Mouse (Mus musculus): Measurements from ENCODE around the gene Ap1s1. TPM values are rescaled to one million over a fixed set of nuclear protein-coding genes. Genes with fewer than 3 reads are reported as not detected.

Ap1s1 gene
- polyA plus RNA-seq, 1 experiment from 2014 or later = 195 TPM

- H3K4me3 ChIP-seq = no peak overlapping the region
- WGBS = 53% methylated on average over 12 of the region's 12 CpGs
- H3K9me3 ChIP-seq = no peaks in the 10 kb centered on the region
- peak overlapping the region; percentile 44; the same call in 1 of the 2 replicates for H3K27ac ChIP-seq
- H3K36me3 ChIP-seq (replicated peaks) = no peaks in the 10 kb centered on the region
- no peak for DNase-seq (ENCODE audit: extremely low spot score, low spot score)
- H3K4me1 ChIP-seq = peaks cover 42% of the 10 kb centered on the region
- H3K27me3 ChIP-seq (ENCODE audit: poor library complexity, severe bottlenecking) = no peaks in the 10 kb centered on the region
Measured at GRCm38 (mm10) chr5:137076191-137076930, 30.4 kb upstream of the Ap1s1 start.

- Histone ChIP-seq H3K27me3 (ENCODE audit: poor library complexity, severe bottlenecking) (no peaks in the 10 kb centered on the region), H3K36me3 (replicated peaks) (no peaks in the 10 kb centered on the region), H3K9me3 (no peaks in the 10 kb centered on the region), H3K4me1 (peaks cover 42% of the 10 kb centered on the region), H3K4me3 (no peak overlapping the region), H3K27ac (no peak overlapping the region)
- DNase-seq (ENCODE audit: extremely low spot score, low spot score) = no peak
- 75% methylated on average over 6 of the region's 6 CpGs for WGBS
Measured at GRCm38 (mm10) chr5:137075726-137076125, 29.8 kb upstream of the Ap1s1 start.

- Histone ChIP-seq H3K27me3 (ENCODE audit: poor library complexity, severe bottlenecking) (no peaks in the 10 kb centered on the region), H3K4me1 (peaks cover 39% of the 10 kb centered on the region), H3K4me3 (no peak overlapping the region), H3K9me3 (no peaks in the 10 kb centered on the region), H3K36me3 (replicated peaks) (no peaks in the 10 kb centered on the region), H3K27ac (peak overlapping the region; percentile 35; the same call in 1 of the 2 replicates)
- WGBS = 36% methylated on average over 6 of the region's 6 CpGs
- DNase-seq (ENCODE audit: extremely low spot score, low spot score) = no peak
Measured at GRCm38 (mm10) chr5:137074191-137074651, 28.3 kb upstream of the Ap1s1 start.

- Histone ChIP-seq H3K4me3 (no peak overlapping the region), H3K27me3 (ENCODE audit: poor library complexity, severe bottlenecking) (no peaks in the 10 kb centered on the region), H3K36me3 (replicated peaks) (no peaks in the 10 kb centered on the region), H3K27ac (no peak overlapping the region), H3K4me1 (peaks cover 37% of the 10 kb centered on the region), H3K9me3 (no peaks in the 10 kb centered on the region)
- 93% methylated on average over 8 of the region's 8 CpGs for WGBS
- DNase-seq (ENCODE audit: extremely low spot score, low spot score) = no peak
Measured at GRCm38 (mm10) chr5:137073141-137073540, 27.2 kb upstream of the Ap1s1 start.

GRCm38 (mm10) chr5:137072079-137072960 is 26.4 kb upstream of the Ap1s1 start, which contains the start of gene Serpine1:
Gene Serpine1 (minus strand): TSS chr5:137072268.
- peak within 1 kb of the TSS; percentile 46 for H3K4me3 ChIP-seq
- WGBS = 24% methylated on average over 23 of the region's 23 CpGs
- peak within 1 kb of the TSS; percentile 73 for H3K27ac ChIP-seq
- no peaks in the 10 kb centered on the region for H3K36me3 ChIP-seq (replicated peaks)
- DNase-seq (ENCODE audit: extremely low spot score, low spot score) = peak; percentile 71
- no peaks in the 10 kb centered on the region for H3K27me3 ChIP-seq (ENCODE audit: poor library complexity, severe bottlenecking)
- peaks cover 37% of the 10 kb centered on the region for H3K4me1 ChIP-seq
- no peaks in the 10 kb centered on the region for H3K9me3 ChIP-seq

GRCm38 (mm10) chr5:137070881-137071605 is 25.1 kb upstream of the Ap1s1 start:
- no peak for DNase-seq (ENCODE audit: extremely low spot score, low spot score)
- Histone ChIP-seq H3K4me1 (peaks cover 30% of the 10 kb centered on the region), H3K27ac (no peak overlapping the region), H3K9me3 (no peaks in the 10 kb centered on the region), H3K4me3 (no peak overlapping the region), H3K27me3 (ENCODE audit: poor library complexity, severe bottlenecking) (no peaks in the 10 kb centered on the region), H3K36me3 (replicated peaks) (no peaks in the 10 kb centered on the region)
- WGBS = 88% methylated on average over 19 of the region's 19 CpGs

DNA sequence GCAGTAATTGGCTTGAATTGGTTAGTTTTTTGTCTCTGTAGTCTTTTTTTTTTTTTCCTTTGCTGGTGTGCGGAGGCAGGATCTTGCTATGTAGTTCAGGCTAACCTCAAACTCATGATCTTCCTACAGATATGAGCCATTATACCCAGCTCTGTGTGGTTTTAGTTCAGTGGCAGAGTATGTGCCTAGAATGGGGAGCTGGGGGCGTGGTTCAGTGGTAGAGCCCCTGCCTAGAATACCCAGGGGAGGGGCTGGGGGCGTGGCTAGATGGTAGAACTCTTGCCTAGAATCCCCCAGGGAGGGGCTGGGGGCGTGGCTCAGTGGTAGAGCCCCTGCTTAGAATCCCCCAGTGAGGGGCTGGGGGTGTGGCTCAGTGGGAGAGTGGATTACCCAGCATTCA is 22.8 kb upstream of the Ap1s1 start:
- no peak for DNase-seq (ENCODE audit: extremely low spot score, low spot score)
- H3K4me1 ChIP-seq = peaks cover 14% of the 10 kb centered on the region
- 83% methylated on average over 4 of the region's 4 CpGs for WGBS
- no peak overlapping the region for H3K4me3 ChIP-seq
- H3K27me3 ChIP-seq (ENCODE audit: poor library complexity, severe bottlenecking) = no peaks in the 10 kb centered on the region
- no peaks in the 10 kb centered on the region for H3K36me3 ChIP-seq (replicated peaks)
- H3K27ac ChIP-seq = no peak overlapping the region
- no peaks in the 10 kb centered on the region for H3K9me3 ChIP-seq

DNA sequence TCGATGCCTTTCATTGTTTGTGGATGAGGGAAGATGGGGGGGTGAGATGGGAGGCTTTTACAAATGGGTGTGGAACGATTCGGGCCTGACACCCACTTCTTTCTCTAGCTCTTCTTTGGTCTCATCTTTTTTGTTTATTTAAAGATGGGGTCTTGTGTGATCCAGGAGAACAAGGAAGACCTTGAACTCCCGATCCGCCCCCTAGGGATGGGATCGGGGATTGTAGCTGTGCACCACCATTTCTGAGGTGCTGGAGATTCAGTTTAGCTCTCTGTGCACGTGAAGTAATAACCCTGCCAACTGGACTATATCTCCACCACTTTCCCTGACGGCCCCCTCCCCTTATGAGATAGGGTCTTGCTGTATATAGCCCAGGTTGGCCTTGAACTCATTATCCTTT is 20.0 kb upstream of the Ap1s1 start:
- Histone ChIP-seq H3K27me3 (ENCODE audit: poor library complexity, severe bottlenecking) (no peaks in the 10 kb centered on the region), H3K4me1 (no peaks in the 10 kb centered on the region), H3K27ac (no peak overlapping the region), H3K36me3 (replicated peaks) (no peaks in the 10 kb centered on the region), H3K9me3 (no peaks in the 10 kb centered on the region), H3K4me3 (no peak overlapping the region)
- DNase-seq (ENCODE audit: extremely low spot score, low spot score) = no peak
- WGBS = 86% methylated on average over 8 of the region's 8 CpGs

DNA sequence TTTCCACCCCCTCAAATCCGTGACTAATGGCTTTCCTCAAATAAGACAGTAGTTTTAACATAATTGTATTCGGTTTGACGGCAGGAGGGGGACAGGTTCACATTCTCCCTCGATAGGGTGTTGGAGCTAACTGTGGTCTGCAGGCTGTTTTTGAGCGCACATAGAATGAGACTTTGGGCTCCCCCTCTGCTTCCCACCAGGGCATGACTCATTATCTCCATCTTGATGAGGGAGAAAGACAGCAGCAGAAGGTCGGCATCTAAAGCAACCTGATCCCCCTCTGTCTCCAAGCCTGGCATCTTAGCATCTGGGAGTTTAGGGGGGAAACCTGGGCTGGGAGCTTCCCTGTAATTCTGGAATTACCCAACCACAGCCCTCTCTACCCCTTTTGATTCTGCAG is 19.5 kb upstream of the Ap1s1 start:
- H3K36me3 ChIP-seq (replicated peaks) = no peaks in the 10 kb centered on the region
- no peak for DNase-seq (ENCODE audit: extremely low spot score, low spot score)
- no peaks in the 10 kb centered on the region for H3K4me1 ChIP-seq
- no peaks in the 10 kb centered on the region for H3K9me3 ChIP-seq
- no peaks in the 10 kb centered on the region for H3K27me3 ChIP-seq (ENCODE audit: poor library complexity, severe bottlenecking)
- 77% methylated on average over 6 of the region's 6 CpGs for WGBS
- no peak overlapping the region for H3K4me3 ChIP-seq
- no peak overlapping the region for H3K27ac ChIP-seq

DNA sequence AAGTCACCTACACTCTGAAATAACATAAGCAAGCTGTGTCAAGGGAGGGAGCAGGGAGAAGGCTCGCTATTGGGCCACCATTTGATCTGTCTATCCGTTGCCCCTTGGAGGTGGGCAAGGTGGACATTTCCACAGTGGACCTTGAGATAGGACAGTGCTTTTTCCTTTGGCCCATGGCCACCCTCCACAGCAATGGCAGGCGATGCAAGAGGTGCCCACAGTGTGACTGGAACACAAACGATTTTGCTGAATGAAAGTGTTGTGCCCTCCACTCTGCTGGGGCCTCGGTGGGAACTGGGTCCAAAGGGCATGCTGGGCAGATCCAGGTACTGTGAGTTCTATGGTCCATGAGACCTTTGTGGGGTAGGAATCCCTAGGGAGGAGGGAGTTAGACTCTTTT is 16.7 kb upstream of the Ap1s1 start:
- 91% methylated on average over 5 of the region's 5 CpGs for WGBS
- H3K4me1 ChIP-seq = 0 out of 2 replicates have a peak, but pooled peaks cover 5% of the 10 kb centered on the region

GRCm38 (mm10) chr5:137061809-137062481 is 16.0 kb upstream of the Ap1s1 start:
- DNase-seq (ENCODE audit: extremely low spot score, low spot score) = no peak

More for the DNA sequence above, 16.7 kb upstream of the Ap1s1 start:
- Histone ChIP-seq H3K9me3 (no peaks in the 10 kb centered on the region), H3K4me3 (no peak overlapping the region), H3K27ac (no peak overlapping the region), H3K27me3 (ENCODE audit: poor library complexity, severe bottlenecking) (no peaks in the 10 kb centered on the region), H3K36me3 (replicated peaks) (no peaks in the 10 kb centered on the region)
- DNase-seq (ENCODE audit: extremely low spot score, low spot score) = no peak

DNA sequence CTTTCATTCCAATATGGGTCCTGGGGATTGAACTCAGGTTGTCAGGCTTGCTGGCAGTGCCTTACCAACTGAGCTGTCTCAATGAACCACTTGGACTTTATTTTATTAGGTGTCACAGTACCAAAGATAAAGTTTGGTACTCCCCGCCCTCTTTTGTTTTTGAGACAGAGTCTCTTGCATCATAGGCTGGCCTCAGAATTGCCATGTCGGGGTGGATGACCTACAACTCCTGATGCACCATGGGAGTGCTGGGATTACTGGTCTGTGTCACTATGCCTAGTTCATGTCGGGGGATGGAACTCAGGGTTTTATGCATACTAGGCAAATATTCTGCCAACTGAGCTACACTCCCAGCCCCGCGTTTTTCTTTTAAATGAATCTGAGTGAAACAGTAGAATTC is 8.9 kb upstream of the Ap1s1 start:
- 0 out of 2 replicates have a peak, but pooled peaks cover 5% of the 10 kb centered on the region for H3K4me1 ChIP-seq
- no peaks in the 10 kb centered on the region for H3K9me3 ChIP-seq
- 87% methylated on average over 5 of the region's 5 CpGs for WGBS
- DNase-seq (ENCODE audit: extremely low spot score, low spot score) = no peak
- H3K36me3 ChIP-seq (replicated peaks) = no peaks in the 10 kb centered on the region
- H3K4me3 ChIP-seq = no peak overlapping the region
- no peak overlapping the region for H3K27ac ChIP-seq
- no peaks in the 10 kb centered on the region for H3K27me3 ChIP-seq (ENCODE audit: poor library complexity, severe bottlenecking)

More at GRCm38 (mm10) chr5:137061809-137062481, 16.0 kb upstream of the Ap1s1 start:
- Histone ChIP-seq H3K36me3 (replicated peaks) (no peaks in the 10 kb centered on the region), H3K9me3 (no peaks in the 10 kb centered on the region), H3K27ac (no peak overlapping the region), H3K4me1 (0 out of 2 replicates have a peak, but pooled peaks cover 5% of the 10 kb centered on the region), H3K27me3 (ENCODE audit: poor library complexity, severe bottlenecking) (no peaks in the 10 kb centered on the region), H3K4me3 (no peak overlapping the region)
- WGBS = 27% methylated on average over 12 of the region's 12 CpGs
